Mouse (Mus musculus): ENCODE results near the gene Prkca.

GRCm38 (mm10) chr11:108153997-108154841 lies 189.5 kb downstream of the Prkca start:
- no peak for TF ChIP-seq CTCF (IDR thresholded peaks at IDR 0.05; ENCODE audit: control insufficient read depth, insufficient read depth, insufficient replicate concordance, low read depth, low read length)
- no peak for TF ChIP-seq POLR2A (IDR thresholded peaks at IDR 0.05; ENCODE audit: control insufficient read depth, low read depth, low read length)
